Mouse (Mus musculus): Measurements from ENCODE around the gene Igf2.

- no peak for TF ChIP-seq NRF1 (IDR thresholded peaks at IDR 0.05; ENCODE audit: low read depth, low read length)
- TF ChIP-seq CTCF (conservative IDR thresholded peaks at IDR 0.05 in 1 of 2, IDR thresholded peaks at IDR 0.05 in 1 of 2; ENCODE audit: low read depth in 2 of 2, low read length in 2 of 2) = no peak
- TF ChIP-seq POLR2A (IDR thresholded peaks at IDR 0.05; ENCODE audit: low read depth, low read length) = no peak
- no peak for TF ChIP-seq TBP (conservative IDR thresholded peaks at IDR 0.05; ENCODE audit: low read depth, low read length)
These were observed 44.4 kb downstream of the Igf2 start for GRCm38 (mm10) chr7:142622180-142622579.

Data from CH12.LX (cell line).